Mouse (Mus musculus) heart, adult 2 months (tissue): Measurements from ENCODE around the gene Olfr165.

Source experiments
- CTCF ChIP-seq: fragments of 200-600 bp; IDR thresholded peaks from 2 replicates; pipeline ENCODE4 v1.8.1; 2022; ENCODE audit warnings: antibody characterized with exemption, mild to moderate bottlenecking, moderate library complexity
- EP300 ChIP-seq: fragments of 200-500 bp; IDR thresholded peaks from 2 replicates; pipeline ENCODE4 v1.6.1; 2011; ENCODE audit warnings: low read depth, low read length, control low read depth; ENCODE audit not compliant: insufficient read depth
- POLR2A ChIP-seq: fragments of 200-500 bp; IDR thresholded peaks from 2 replicates; pipeline ENCODE4 v1.6.1; 2011; ENCODE audit warnings: mild to moderate bottlenecking, low read depth, low read length, control low read depth; ENCODE audit not compliant: insufficient read depth

DNA sequence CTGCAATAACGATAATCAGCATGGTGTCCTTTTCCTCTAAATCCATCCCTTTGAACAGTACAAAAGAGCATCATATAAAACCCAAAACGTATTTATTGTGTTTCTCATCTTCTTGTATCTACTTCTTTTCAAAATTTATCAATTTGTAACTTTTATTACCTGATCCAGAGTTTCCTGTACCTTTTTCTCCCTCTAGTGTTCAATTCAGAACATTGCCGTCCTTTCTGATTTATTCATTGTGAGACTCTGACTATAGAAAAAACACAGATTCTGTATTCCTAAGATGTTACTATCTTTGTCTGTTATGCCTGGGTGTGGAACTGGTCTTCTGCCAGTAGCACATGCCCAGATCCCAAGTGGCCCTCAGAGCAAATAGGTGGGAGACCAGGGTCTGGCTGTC lies 35.0 kb downstream of the Olfr165 start:
- no peak for TF ChIP-seq CTCF
- TF ChIP-seq POLR2A, result no peak
- TF ChIP-seq EP300, result no peak
